Comparison of ENCODE assay signal across 13 mouse cellular contexts in the genomic region with DNA sequence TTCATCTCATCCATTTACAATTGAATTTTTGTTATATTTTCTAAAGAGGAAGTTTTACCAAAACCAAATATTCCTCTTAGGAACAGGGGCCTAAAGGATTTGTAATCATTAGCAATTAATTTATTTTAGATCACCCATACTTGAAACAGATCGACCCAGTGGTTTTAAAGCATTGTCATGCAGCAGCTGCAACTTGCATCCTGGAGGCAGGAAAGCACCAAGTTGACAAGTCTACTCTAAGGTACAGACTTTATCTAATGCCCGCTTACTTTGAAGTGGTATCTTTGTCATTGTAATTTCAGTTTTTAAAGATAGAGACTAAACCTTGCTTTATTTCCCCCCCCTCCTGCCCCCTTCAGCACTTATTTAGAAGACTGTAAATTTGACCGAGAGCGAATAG. TPM values are rescaled to one million over a fixed set of nuclear protein-coding genes. Genes with fewer than 3 reads are reported as not detected.
DNase-seq lines count a peak whose midpoint lies in the region; ATAC-seq and TF ChIP-seq lines count a peak whose summit lies in the region.
"Had no signal": no experiment of that assay in that cellular context is flagged by ENCODE, and none has a peak within 500 bp of the region (broad histone marks: within the 10 kb centered on the region; RNA-seq: fewer than 3 reads in every experiment).

No protein-coding gene starts in this region.

- H3K27me3 ChIP-seq in heart, embryonic 15.5 days: 0 out of 2 replicates have a peak, but pooled peaks cover 3% of the 10 kb centered on the region
- H3K27me3 ChIP-seq in lung, embryonic 15.5 days: 0 out of 2 replicates have a peak, but pooled peaks cover 9% of the 10 kb centered on the region
- H3K27me3 ChIP-seq in G1E (ENCODE audit: insufficient read depth, low read length): no peaks in the 10 kb centered on the region
- H3K27me3 ChIP-seq in intestine, embryonic 14.5 days (replicated peaks; ENCODE audit: control insufficient read depth, insufficient read depth, low read length): peaks cover 15% of the 10 kb centered on the region

- H3K4me1 ChIP-seq in heart, embryonic 15.5 days (replicated peaks): peaks cover 17% of the 10 kb centered on the region
- H3K4me1 ChIP-seq in lung, embryonic 15.5 days: peaks cover 7% of the 10 kb centered on the region
- peaks cover 21% of the 10 kb centered on the region for H3K4me1 ChIP-seq in G1E (ENCODE audit: insufficient read depth, low read depth, low read length)
- H3K4me1 ChIP-seq in intestine, embryonic 14.5 days (replicated peaks; ENCODE audit: control insufficient read depth, insufficient read depth, low read length): peaks cover 8% of the 10 kb centered on the region; the same call in 1 of the 2 replicates

- no peaks in the 10 kb centered on the region for H3K36me3 ChIP-seq in heart, embryonic 15.5 days
- no peaks in the 10 kb centered on the region for H3K36me3 ChIP-seq in lung, embryonic 15.5 days
- peaks cover 6% of the 10 kb centered on the region for H3K36me3 ChIP-seq in G1E (replicated peaks)
- H3K36me3 ChIP-seq in intestine, embryonic 14.5 days (ENCODE audit: control insufficient read depth, insufficient read depth, low read length): 0 out of 2 replicates have a peak, but pooled peaks cover 3% of the 10 kb centered on the region

- ATAC-seq in heart, embryonic 15.5 days (replicated peaks; ENCODE audit: insufficient number of reproducible peaks, insufficient read depth, low FRiP score, low read depth): no peak
- no peak for ATAC-seq in lung, embryonic 15.5 days (ENCODE audit: borderline replicate concordance, extremely low read depth, low FRiP score, low TSS enrichment)
- ATAC-seq in G1E (ENCODE audit: extremely low read depth, insufficient number of reproducible peaks, low FRiP score, poor library complexity, severe bottlenecking): no peak
- ATAC-seq in intestine, embryonic 14.5 days (replicated peaks; ENCODE audit: low FRiP score, low TSS enrichment, low read depth): no peak

- no peak for DNase-seq in heart, postnatal 14 days
- DNase-seq in lung, postnatal 14 days: no peak
- DNase-seq in G1E (ENCODE audit: low spot score): no peak
- DNase-seq in intestine, embryonic 14.5 days (ENCODE audit: low spot score): no peak
- DNase-seq in right cerebral cortex, postnatal 36 days (ENCODE audit: low spot score in 2 of 2): no peak
- DNase-seq in lung, adult 18-20 months: no peak
- DNase-seq: gastrocnemius, postnatal 36 days; layer of hippocampus, postnatal 36 days; right cerebral cortex, postnatal 14 days; thymus, adult 2 months had no signal

- no peaks in the 10 kb centered on the region for H3K9me3 ChIP-seq in heart, embryonic 15.5 days (replicated peaks)
- no peaks in the 10 kb centered on the region for H3K9me3 ChIP-seq in lung, embryonic 15.5 days
- no peaks in the 10 kb centered on the region for H3K9me3 ChIP-seq in G1E (replicated peaks)
- no peaks in the 10 kb centered on the region for H3K9me3 ChIP-seq in intestine, embryonic 14.5 days (ENCODE audit: control insufficient read depth, low read length)

- no peak overlapping the region for H3K4me3 ChIP-seq in heart, embryonic 15.5 days
- H3K4me3 ChIP-seq in lung, embryonic 15.5 days: no peak overlapping the region
- peak overlapping the region; percentile 49; the same call in 1 of the 2 replicates for H3K4me3 ChIP-seq in G1E (ENCODE audit: low read depth, low read length)
- H3K4me3 ChIP-seq in intestine, embryonic 14.5 days (ENCODE audit: low read depth, low read length): peak overlapping the region; percentile 72

- no peak overlapping the region for H3K9ac ChIP-seq in heart, embryonic 15.5 days
- H3K9ac ChIP-seq in lung, embryonic 15.5 days: no peak overlapping the region
- no peak overlapping the region for H3K9ac ChIP-seq in intestine, embryonic 14.5 days (ENCODE audit: low read length)

- 75% methylated on average over 4 of the region's 4 CpGs for WGBS in heart, embryonic 15.5 days
- WGBS in lung, embryonic 15.5 days: 71% methylated on average over 4 of the region's 4 CpGs
- WGBS in intestine, embryonic 14.5 days: 68% methylated on average over 4 of the region's 4 CpGs

- intact Hi-C loops in heart, postnatal 14 days (cut with DNase I): loop anchor here (5.0 kb wide), 3 partner anchors 66 to 626 kb away; a partner anchor contains a TSS

- no peak overlapping the region for H3K27ac ChIP-seq in heart, embryonic 15.5 days
- no peak overlapping the region for H3K27ac ChIP-seq in lung, embryonic 15.5 days
- no peak overlapping the region for H3K27ac ChIP-seq in intestine, embryonic 14.5 days (ENCODE audit: low read depth)

- TF ChIP-seq CTCF in G1E (IDR thresholded peaks at IDR 0.05; ENCODE audit: low read depth, low read length): no peak

- H3K4me2 ChIP-seq in heart, embryonic 15.5 days: peak overlapping the region; percentile 82; the same call in 1 of the 2 replicates
- H3K4me2 ChIP-seq in lung, embryonic 15.5 days: 0 out of 2 replicates have a peak overlapping the region, but pooled peaks have one; percentile 10
- H3K4me2 ChIP-seq in intestine, embryonic 14.5 days (ENCODE audit: low read length): peak overlapping the region; percentile 62

RNA-seq across cellular contexts. Expression of a gene that starts 1.6 kb away (rescaled TPM):
- polyA plus RNA-seq in heart, embryonic 15.5 days (2015; fragmentation: Nextera tagmentation; extraction: Ambion mirVana): 177 and 206 TPM in 2 replicates
- 100 to 1,000 TPM; 111 to 118 TPM for total RNA-seq in heart, postnatal 14 days (2021)
- polyA plus RNA-seq in lung, embryonic 15.5 days (2015; fragmentation: Nextera tagmentation; extraction: Ambion mirVana): 208 and 212 TPM in 2 replicates
- total RNA-seq in G1E (2014; fragmentation: Nextera tagmentation) (247 and 256 TPM in 2 replicates), G1E (2017) (346 and 370 TPM in 2 replicates)
- 262 and 271 TPM in 2 replicates for polyA plus RNA-seq in G1E (2012)
- 199 and 202 TPM in 2 replicates for polyA plus RNA-seq in intestine, embryonic 14.5 days (2014; fragmentation: Nextera tagmentation; extraction: Ambion mirVana)

RNA-seq across cellular contexts. Expression of a gene that starts 3.1 kb away (rescaled TPM):
- 14.0 and 15.1 TPM in 2 replicates for polyA plus RNA-seq in heart, embryonic 15.5 days (2015; fragmentation: Nextera tagmentation; extraction: Ambion mirVana)
- total RNA-seq in heart, postnatal 14 days (2021): 10 to 100 TPM; 55.6 to 65.1 TPM
- polyA plus RNA-seq in lung, embryonic 15.5 days (2015; fragmentation: Nextera tagmentation; extraction: Ambion mirVana): 24.3 and 25.1 TPM in 2 replicates
- total RNA-seq in G1E (2014; fragmentation: Nextera tagmentation) (155 and 179 TPM in 2 replicates), G1E (2017) (147 and 165 TPM in 2 replicates)
- 43.1 and 45.4 TPM in 2 replicates for polyA plus RNA-seq in G1E (2012)
- polyA plus RNA-seq in intestine, embryonic 14.5 days (2014; fragmentation: Nextera tagmentation; extraction: Ambion mirVana): 20.7 and 25.1 TPM in 2 replicates

RNA-seq across cellular contexts. Expression of a gene that starts 20.1 kb away (rescaled TPM):
- polyA plus RNA-seq in heart, embryonic 15.5 days (2015; fragmentation: Nextera tagmentation; extraction: Ambion mirVana): 0.06 and 0.44 TPM in 2 replicates
- not detected for total RNA-seq in heart, postnatal 14 days (2021)
- polyA plus RNA-seq in lung, embryonic 15.5 days (2015; fragmentation: Nextera tagmentation; extraction: Ambion mirVana): 0.16 TPM in 1 of 2 replicates, not detected in the other
- total RNA-seq in G1E (2014; fragmentation: Nextera tagmentation) (not detected in 2 replicates), G1E (2017) (0.22 and 0.46 TPM in 2 replicates)
- polyA plus RNA-seq in G1E (2012): 0.08 and 0.18 TPM in 2 replicates
- not detected in 2 replicates for polyA plus RNA-seq in intestine, embryonic 14.5 days (2014; fragmentation: Nextera tagmentation; extraction: Ambion mirVana)
- polyA plus RNA-seq: liver, embryonic 16.5 days had no signal

Comparison
In these comparisons a context has a peak if more than half of its experiments do, and no peak if none do; other contexts are left out.
1. H3K4me2 ChIP-seq: peak in every context shown above with its lines; median percentile 82 in heart, embryonic 15.5 days; 62 in intestine, embryonic 14.5 days; 10 in lung, embryonic 15.5 days.
2. H3K4me3 ChIP-seq: peak in G1E (single experiment) and intestine, embryonic 14.5 days (single experiment); none in heart, embryonic 15.5 days (single experiment) and lung, embryonic 15.5 days (single experiment).